Mouse (Mus musculus): Measurements from ENCODE around the gene Syt17.

- TF ChIP-seq POLR2A (IDR thresholded peaks at IDR 0.05; ENCODE audit: extremely low read depth, insufficient read depth, low read length), result no peak
- no peak for TF ChIP-seq CTCF (IDR thresholded peaks at IDR 0.05; ENCODE audit: extremely low read depth, insufficient read depth, low read length)
Measured at GRCm38 (mm10) chr7:118483996-118484395, 36.0 kb upstream of the Syt17 start.

All from cortical plate, adult 2 months (tissue).